Mouse (Mus musculus) heart, embryonic 16.5 days (tissue): ENCODE measurements around the gene Brpf3. TPM values are rescaled to one million over a fixed set of nuclear protein-coding genes. Genes with fewer than 3 reads are reported as not detected.
"Not testable (repeated sequence)": the region's sequence is repeated elsewhere in the genome, so short reads cannot be mapped to it uniquely, and the experiment has no call there.

ENCODE experiments used
- ATAC-seq: fragments of 200-750 bp; cut with Nextera tagmentation; replicated peaks from 2 replicates; pipeline ENCODE4 v1.8.0; 2017; ENCODE audit warnings: moderate number of reproducible peaks; ENCODE audit not compliant: insufficient read depth, low FRiP score; ENCODE audit errors: extremely low read depth
- H3K27ac ChIP-seq: fragments of 300-500 bp; sonication (generic); 2 replicates; pipeline ENCODE4 v1.5.1; 2014; ENCODE audit warnings: mild to moderate bottlenecking, low read length, control low read depth, moderate library complexity
- H3K27me3 ChIP-seq: fragments of 300-500 bp; sonication (generic); 2 replicates; pipeline ENCODE4 v1.6.1; 2014; ENCODE audit warnings: low read length, mixed read lengths; ENCODE audit not compliant: control insufficient read depth, insufficient read depth
- H3K36me3 ChIP-seq: fragments of 300-500 bp; sonication (generic); 2 replicates; pipeline ENCODE4 v1.6.1; 2014; ENCODE audit not compliant: control insufficient read depth, insufficient read depth
- H3K4me1 ChIP-seq: fragments of 300-500 bp; sonication (generic); 2 replicates; pipeline ENCODE4 v1.6.1; 2014; ENCODE audit warnings: low read length, mixed read lengths; ENCODE audit not compliant: control insufficient read depth, insufficient read depth
- H3K4me2 ChIP-seq: fragments of 300-500 bp; sonication (generic); 2 replicates; pipeline ENCODE4 v1.6.1; 2014; ENCODE audit warnings: low read depth, mild to moderate bottlenecking, control low read depth, low read length
- H3K4me3 ChIP-seq: fragments of 300-500 bp; sonication (generic); 2 replicates; pipeline ENCODE4 v1.5.1; 2014; ENCODE audit warnings: mild to moderate bottlenecking, control low read depth, low read length
- H3K9ac ChIP-seq: fragments of 300-500 bp; sonication (generic); 2 replicates; pipeline ENCODE4 v1.6.1; 2014; ENCODE audit warnings: low read length, control low read depth
- H3K9me3 ChIP-seq: fragments of 300-500 bp; sonication (generic); replicated peaks from 2 replicates; pipeline ENCODE4 v1.6.1; 2016; ENCODE audit warnings: low read length; ENCODE audit not compliant: control insufficient read depth
- WGBS: fragments of 180-500 bp; shearing (Covaris S2); extraction: QIAGEN DNeasy Blood & Tissue Kit; methylation state at CpG from one replicate; pipeline ENCODE4 v1.1.7; 2014; 5-methylcytosine and 5-hydroxymethylcytosine counted together
- polyA plus RNA-seq: library from polyadenylated mRNA; unstranded; fragments of >200 nt; fragmentation: Nextera tagmentation; extraction: Ambion mirVana; gene quantifications from 2 replicates; pipeline ENCODE4 v1.2.1, GENCODE M21; 2015

Gene Brpf3
- polyA plus RNA-seq, 1 experiment from 2014 or later, result 6.7 TPM

DNA sequence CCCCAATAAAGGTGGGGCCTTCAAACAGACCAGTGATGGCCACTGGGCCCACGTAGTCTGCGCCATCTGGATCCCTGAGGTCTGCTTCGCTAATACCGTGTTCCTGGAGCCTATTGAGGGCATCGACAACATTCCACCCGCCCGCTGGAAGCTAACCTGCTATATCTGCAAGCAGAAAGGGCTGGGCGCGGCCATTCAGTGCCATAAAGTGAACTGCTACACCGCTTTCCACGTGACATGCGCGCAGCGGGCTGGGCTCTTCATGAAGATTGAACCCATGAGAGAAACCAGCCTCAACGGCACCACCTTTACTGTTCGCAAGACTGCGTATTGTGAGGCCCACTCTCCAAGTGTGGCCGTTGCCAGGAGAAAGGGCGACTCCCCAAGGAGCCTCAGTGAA lies 5.9 kb downstream of the Brpf3 start:
- no peaks in the 10 kb centered on the region for H3K27me3 ChIP-seq
- no peak overlapping the region for H3K4me2 ChIP-seq
- 96% methylated on average over 19 of the region's 19 CpGs for WGBS
- H3K27ac ChIP-seq, result no peak overlapping the region
- no peak overlapping the region for H3K4me3 ChIP-seq
- no peak for ATAC-seq
- peaks cover 40% of the 10 kb centered on the region for H3K36me3 ChIP-seq
- no peaks in the 10 kb centered on the region for H3K9me3 ChIP-seq
- peaks cover 17% of the 10 kb centered on the region for H3K4me1 ChIP-seq
- H3K9ac ChIP-seq, result no peak overlapping the region

GRCm38 (mm10) chr17:28808714-28809113 lies 7.8 kb downstream of the Brpf3 start:
- ATAC-seq, result no peak
- H3K36me3 ChIP-seq, result peaks cover 47% of the 10 kb centered on the region
- no peak overlapping the region for H3K9ac ChIP-seq
- H3K27ac ChIP-seq, result no peak overlapping the region
- H3K4me2 ChIP-seq, result no peak overlapping the region
- H3K27me3 ChIP-seq, result no peaks in the 10 kb centered on the region
- H3K9me3 ChIP-seq, result no peaks in the 10 kb centered on the region
- WGBS, result 95% methylated on average over 8 of the region's 8 CpGs
- no peak overlapping the region for H3K4me3 ChIP-seq
- peaks cover 3% of the 10 kb centered on the region; the same call in 1 of the 2 replicates for H3K4me1 ChIP-seq

GRCm38 (mm10) chr17:28809175-28809831 lies 8.4 kb downstream of the Brpf3 start:
- Histone ChIP-seq H3K4me1 (0 out of 2 replicates have a peak, but pooled peaks cover 3% of the 10 kb centered on the region), H3K4me3 (no peak overlapping the region), H3K9me3 (no peaks in the 10 kb centered on the region), H3K36me3 (peaks cover 50% of the 10 kb centered on the region), H3K9ac (no peak overlapping the region), H3K27me3 (no peaks in the 10 kb centered on the region), H3K27ac (no peak overlapping the region), H3K4me2 (no peak overlapping the region)
- ATAC-seq, result no peak
- WGBS, result 85% methylated on average over 10 of the region's 10 CpGs

- Histone ChIP-seq H3K4me3 (no peak overlapping the region), H3K27ac (no peak overlapping the region), H3K9ac (no peak overlapping the region), H3K4me1 (peaks cover 20% of the 10 kb centered on the region), H3K4me2 (no peak overlapping the region), H3K27me3 (no peaks in the 10 kb centered on the region), H3K36me3 (peaks cover 43% of the 10 kb centered on the region), H3K9me3 (no peaks in the 10 kb centered on the region)
- WGBS, result 89% methylated on average over 10 of the region's 10 CpGs
- ATAC-seq, result no peak
These were observed 11.5 kb downstream of the Brpf3 start for GRCm38 (mm10) chr17:28812345-28812744.

DNA sequence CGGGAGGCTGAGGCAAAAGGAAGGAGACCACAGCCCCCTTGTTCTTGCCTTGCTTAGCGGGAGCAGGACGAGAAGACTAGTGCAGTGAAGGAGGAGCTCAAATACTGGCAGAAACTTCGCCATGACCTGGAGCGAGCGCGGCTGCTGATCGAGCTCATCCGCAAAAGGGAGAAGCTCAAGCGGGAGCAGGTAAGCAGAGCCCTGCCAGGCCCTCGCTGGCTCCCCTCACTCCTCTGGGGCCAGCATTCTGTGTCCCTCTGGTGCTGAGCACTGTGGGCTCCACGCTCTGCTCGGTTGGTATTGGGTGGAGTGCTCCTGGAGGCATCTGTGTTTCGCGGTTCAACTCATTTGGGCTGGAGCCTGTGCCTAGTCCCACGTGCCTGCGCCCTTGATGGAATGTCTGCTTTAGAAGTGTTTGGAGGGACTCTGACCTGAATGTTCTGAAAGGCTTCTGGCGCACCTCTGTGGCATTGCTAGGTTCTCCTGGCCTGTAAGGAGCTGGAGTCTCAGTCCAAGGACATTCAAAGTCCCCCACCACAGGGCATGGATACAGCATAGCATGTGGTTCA lies 13.7 kb downstream of the Brpf3 start:
- ATAC-seq, result no peak; the same call in 1 of the 2 replicates
- no peaks in the 10 kb centered on the region for H3K9me3 ChIP-seq
- no peak overlapping the region for H3K4me2 ChIP-seq
- H3K9ac ChIP-seq, result no peak overlapping the region
- WGBS, result 84% methylated on average over 18 of the region's 18 CpGs
- H3K4me1 ChIP-seq, result peaks cover 16% of the 10 kb centered on the region
- H3K4me3 ChIP-seq, result no peak overlapping the region
- H3K36me3 ChIP-seq, result peaks cover 51% of the 10 kb centered on the region
- no peaks in the 10 kb centered on the region for H3K27me3 ChIP-seq
- H3K27ac ChIP-seq, result peak overlapping the region; percentile 81

- ATAC-seq, result peak; percentile 52; the same call in 1 of the 2 replicates
- H3K4me1 ChIP-seq, result peaks cover 16% of the 10 kb centered on the region
- H3K9me3 ChIP-seq, result no peaks in the 10 kb centered on the region
- H3K4me3 ChIP-seq, result no peak overlapping the region
- H3K27ac ChIP-seq, result peak overlapping the region; percentile 81
- H3K36me3 ChIP-seq, result peaks cover 48% of the 10 kb centered on the region
- H3K9ac ChIP-seq, result no peak overlapping the region
- 32% methylated on average over 10 of the region's 10 CpGs for WGBS
- no peak overlapping the region for H3K4me2 ChIP-seq
- H3K27me3 ChIP-seq, result no peaks in the 10 kb centered on the region
These were observed 14.6 kb downstream of the Brpf3 start for GRCm38 (mm10) chr17:28815384-28816004.

DNA sequence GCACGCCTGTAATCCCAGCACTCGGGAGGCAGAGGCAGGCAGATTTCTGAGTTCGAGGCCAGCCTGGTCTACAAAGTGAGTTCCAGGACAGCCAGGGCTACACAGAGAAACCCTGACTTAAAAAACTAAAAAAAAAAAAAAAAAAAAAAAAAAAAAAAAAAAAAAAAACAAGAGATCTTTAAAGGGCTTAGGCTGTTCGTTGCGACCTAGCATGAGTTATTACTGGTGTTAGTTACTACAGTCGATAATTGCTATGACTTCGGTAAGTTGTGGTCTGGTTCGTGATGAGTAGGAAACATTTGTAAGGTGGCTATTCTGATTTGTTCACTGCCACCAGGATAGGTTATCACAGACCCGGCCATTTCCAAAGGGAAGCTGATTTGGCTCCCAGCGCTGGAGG lies 15.4 kb downstream of the Brpf3 start:
- not testable (repeated sequence) for H3K9ac ChIP-seq, H3K27me3 ChIP-seq, ATAC-seq, H3K4me2 ChIP-seq, H3K9me3 ChIP-seq, H3K4me3 ChIP-seq, H3K27ac ChIP-seq
- peaks cover 45% of the 10 kb centered on the region for H3K36me3 ChIP-seq
- WGBS, result 91% methylated on average over 10 of the region's 10 CpGs
- peaks cover 16% of the 10 kb centered on the region for H3K4me1 ChIP-seq

DNA sequence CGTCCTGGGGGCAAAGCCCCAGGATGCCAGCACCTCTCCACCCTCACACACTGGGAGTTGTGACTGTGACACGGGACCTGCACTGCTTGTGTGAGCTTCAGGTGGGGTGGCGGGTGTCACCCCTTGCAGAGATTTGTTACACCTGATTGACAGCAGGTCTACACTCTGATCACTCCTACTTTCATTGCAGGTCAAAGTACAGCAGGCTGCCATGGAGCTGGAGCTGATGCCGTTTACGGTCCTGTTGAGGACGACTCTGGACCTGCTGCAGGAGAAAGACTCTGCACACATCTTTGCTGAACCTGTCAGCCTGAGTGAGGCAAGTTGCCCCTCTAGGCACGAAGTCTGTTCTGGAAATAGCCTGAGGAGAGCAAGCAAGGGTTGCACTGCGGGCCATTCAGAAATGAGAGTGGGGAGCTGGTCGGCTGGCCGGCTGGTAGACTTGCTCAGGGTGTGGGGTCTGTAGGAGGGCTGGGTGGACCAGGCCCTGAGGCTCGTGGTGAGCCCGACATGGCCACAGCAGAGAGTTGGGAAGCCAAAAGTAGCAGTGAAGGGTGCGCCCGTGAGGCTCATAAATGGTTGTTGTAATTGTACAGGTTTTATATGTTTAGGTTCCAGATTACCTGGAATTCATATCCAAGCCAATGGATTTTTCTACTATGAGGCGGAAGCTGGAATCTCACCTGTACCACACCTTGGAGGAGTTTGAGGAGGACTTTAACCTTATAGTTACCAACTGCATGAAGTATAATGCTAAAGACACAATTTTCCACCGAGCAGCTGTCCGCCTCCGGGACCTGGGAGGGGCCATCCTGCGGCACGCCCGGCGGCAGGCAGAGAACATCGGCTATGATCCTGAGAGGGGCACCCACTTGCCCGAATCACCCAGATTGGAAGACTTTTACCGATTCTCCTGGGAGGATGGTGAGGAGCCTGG lies 16.3 kb downstream of the Brpf3 start:
- no peak overlapping the region for H3K4me2 ChIP-seq
- ATAC-seq, result no peak
- H3K36me3 ChIP-seq, result peaks cover 53% of the 10 kb centered on the region
- H3K27me3 ChIP-seq, result no peaks in the 10 kb centered on the region
- 93% methylated on average over 25 of the region's 25 CpGs for WGBS
- no peaks in the 10 kb centered on the region for H3K9me3 ChIP-seq
- H3K4me3 ChIP-seq, result no peak overlapping the region
- H3K4me1 ChIP-seq, result peaks cover 16% of the 10 kb centered on the region
- H3K27ac ChIP-seq, result no peak overlapping the region
- H3K9ac ChIP-seq, result no peak overlapping the region
